Mouse (Mus musculus) intestine, embryonic 15.5 days (tissue): ENCODE measurements at regions not wholly inside any gene's neighbourhood (a gene's known extent, or its start where the extent isn't known, plus 50 kb on each side); places are given as distances from the start of the nearest gene placed in this dataset.
A peak's percentile ranks its signal among the peaks of the same experiment; 100 is the strongest.
"Not testable (repeated sequence)": the region's sequence is repeated elsewhere in the genome, so short reads cannot be mapped to it uniquely, and the experiment has no call there.

Source experiments
- ATAC-seq: fragments of 200-750 bp; cut with Nextera tagmentation; 2 replicates; pipeline ENCODE4 v1.8.0; 2017; ENCODE audit warnings: moderate TSS enrichment, moderate library complexity
- H3K27ac ChIP-seq: fragments of 300-500 bp; sonication (generic); 2 replicates; pipeline ENCODE4 v1.5.1; 2015; ENCODE audit warnings: mild to moderate bottlenecking, inconsistent platforms
- H3K27me3 ChIP-seq: fragments of 300-500 bp; sonication (generic); replicated peaks from 2 replicates; pipeline ENCODE4 v1.6.1; 2015; ENCODE audit warnings: inconsistent platforms
- H3K36me3 ChIP-seq: fragments of 300-500 bp; sonication (generic); 2 replicates; pipeline ENCODE4 v1.6.1; 2015; ENCODE audit warnings: inconsistent platforms
- H3K4me1 ChIP-seq: fragments of 300-500 bp; sonication (generic); replicated peaks from 2 replicates; pipeline ENCODE4 v1.6.1; 2015; ENCODE audit warnings: inconsistent platforms
- H3K4me2 ChIP-seq: fragments of 300-500 bp; sonication (generic); replicated peaks from 2 replicates; pipeline ENCODE4 v1.6.1; 2015; ENCODE audit warnings: mild to moderate bottlenecking, inconsistent platforms
- H3K4me3 ChIP-seq: fragments of 300-500 bp; sonication (generic); replicated peaks from 2 replicates; pipeline ENCODE4 v1.5.1; 2015; ENCODE audit warnings: inconsistent platforms
- H3K9ac ChIP-seq: fragments of 300-500 bp; sonication (generic); 2 replicates; pipeline ENCODE4 v1.6.1; 2015; ENCODE audit warnings: inconsistent platforms
- H3K9me3 ChIP-seq: fragments of 300-500 bp; sonication (generic); 2 replicates; pipeline ENCODE4 v1.6.1; 2016; ENCODE audit warnings: inconsistent platforms
- WGBS: fragments of 180-500 bp; shearing (Covaris S2); methylation state at CpG from one replicate; pipeline ENCODE4 v1.1.7; 2015; 5-methylcytosine and 5-hydroxymethylcytosine counted together

DNA sequence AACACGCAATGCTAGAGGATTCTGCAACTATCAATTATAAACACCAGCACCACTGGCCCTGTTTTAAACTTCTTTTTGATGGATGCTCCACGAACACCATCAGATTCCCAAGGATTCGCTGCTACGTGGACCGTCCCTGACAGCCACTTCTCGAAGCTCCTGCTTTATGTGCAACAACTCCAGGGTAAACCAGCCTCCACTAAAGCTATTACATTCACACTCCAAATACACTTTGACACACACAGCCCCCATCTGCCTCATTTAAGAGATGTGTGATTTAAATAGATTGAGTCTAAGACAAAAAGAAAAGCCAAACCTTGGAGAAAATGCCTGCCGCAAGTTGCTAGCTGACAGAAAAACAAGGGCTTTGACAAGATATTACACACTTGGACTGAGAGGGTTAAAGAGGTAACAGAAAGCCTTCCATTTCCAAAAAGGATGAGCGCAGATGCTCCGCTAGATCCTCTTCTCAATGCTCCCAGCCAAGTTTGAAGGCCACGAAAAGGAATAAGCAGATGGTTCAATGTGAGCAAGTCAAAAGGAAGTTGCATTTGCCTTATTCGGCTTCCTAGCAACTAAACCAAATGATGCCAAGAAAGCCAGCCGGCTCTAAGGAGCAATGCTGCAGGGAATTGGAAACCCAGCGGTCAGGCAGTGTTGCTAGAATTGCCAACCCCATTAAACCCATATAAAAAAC, 54.0 kb upstream of the Cnep1r1 start:
- no peaks in the 10 kb centered on the region for H3K36me3 ChIP-seq
- H3K27me3 ChIP-seq, result no peaks in the 10 kb centered on the region
- no peak overlapping the region for H3K27ac ChIP-seq
- H3K9me3 ChIP-seq, result no peaks in the 10 kb centered on the region
- no peak overlapping the region for H3K4me3 ChIP-seq
- no peak overlapping the region for H3K9ac ChIP-seq
- WGBS, result 82% methylated on average over 13 of the region's 13 CpGs
- H3K4me1 ChIP-seq, result no peaks in the 10 kb centered on the region
- H3K4me2 ChIP-seq, result no peak overlapping the region
- no peak for ATAC-seq

DNA sequence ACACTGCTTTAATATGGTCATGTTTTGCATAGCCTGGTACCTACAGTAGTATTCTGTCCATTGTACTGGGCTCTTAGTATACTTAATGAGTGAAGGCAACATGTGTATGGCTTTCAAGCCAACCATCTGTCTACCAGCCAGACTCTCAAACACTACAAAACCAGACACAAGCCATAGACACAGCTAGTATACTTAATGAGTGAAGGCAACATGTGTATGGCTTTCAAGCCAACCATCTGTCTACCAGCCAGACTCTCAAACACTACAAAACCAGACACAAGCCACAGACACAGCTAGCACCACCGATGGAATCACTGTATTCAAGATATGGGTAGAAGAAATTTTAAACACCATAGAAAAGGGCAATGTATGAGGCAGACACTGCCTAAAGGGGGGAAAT, 59.5 kb upstream of the Cnep1r1 start:
- WGBS, result 76% methylated on average over 1 of the region's 1 CpGs
- ATAC-seq, H3K9me3 ChIP-seq, H3K27me3 ChIP-seq, H3K4me1 ChIP-seq, H3K4me2 ChIP-seq, H3K4me3 ChIP-seq, H3K27ac ChIP-seq, H3K9ac ChIP-seq, H3K36me3 ChIP-seq: not testable (repeated sequence)

DNA sequence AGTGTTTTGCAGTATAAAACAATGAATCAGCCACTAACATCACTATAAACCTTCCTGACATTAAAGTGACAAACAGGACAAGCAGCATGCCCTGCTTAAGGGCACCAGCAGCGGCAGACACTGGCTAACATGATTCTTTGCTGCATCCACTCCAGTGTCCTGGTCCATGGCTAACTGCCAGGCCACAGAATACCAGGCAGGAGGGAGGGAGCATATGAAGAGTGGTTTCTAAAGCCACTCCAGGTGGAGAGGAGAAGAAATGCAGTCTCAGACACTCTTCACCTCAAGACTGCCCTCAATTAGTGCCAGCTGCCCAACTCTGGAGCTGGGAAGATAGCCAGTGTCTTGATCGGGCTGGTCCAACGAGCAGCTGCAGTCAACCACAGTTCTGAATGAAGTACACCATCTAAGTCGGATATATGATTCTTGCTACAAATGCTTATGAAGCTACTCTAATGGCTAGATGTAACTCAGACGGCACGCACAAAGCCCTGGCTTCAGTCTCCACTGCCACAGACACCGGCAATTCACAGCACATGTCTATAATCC, 60.8 kb upstream of the Cnep1r1 start:
- no peaks in the 10 kb centered on the region for H3K4me1 ChIP-seq
- no peak overlapping the region for H3K9ac ChIP-seq
- H3K36me3 ChIP-seq, result no peaks in the 10 kb centered on the region
- 92% methylated on average over 7 of the region's 7 CpGs for WGBS
- H3K4me2 ChIP-seq, result no peak overlapping the region
- ATAC-seq, result no peak
- H3K4me3 ChIP-seq, result no peak overlapping the region
- H3K27me3 ChIP-seq, result no peaks in the 10 kb centered on the region
- no peak overlapping the region for H3K27ac ChIP-seq
- H3K9me3 ChIP-seq, result no peaks in the 10 kb centered on the region

DNA sequence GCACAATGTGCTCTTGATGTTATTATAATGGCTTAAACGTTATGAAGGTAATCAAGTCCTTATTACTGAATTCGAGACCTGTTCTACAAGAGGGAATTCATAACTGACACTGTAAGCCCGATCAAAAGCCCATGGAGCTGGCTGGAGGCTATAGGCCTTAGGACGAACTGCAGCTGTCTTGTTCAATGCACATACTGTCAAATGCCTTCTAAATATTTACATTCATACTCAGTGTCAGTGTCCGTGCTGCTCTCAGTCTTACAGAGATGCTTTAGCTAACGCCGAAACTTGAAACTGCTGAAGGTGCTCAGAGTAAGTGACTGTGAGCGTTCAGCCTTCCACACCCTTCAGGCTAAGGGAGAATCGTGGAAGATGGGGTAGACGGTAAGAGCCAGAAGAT, 67.9 kb upstream of the Cnep1r1 start:
- H3K9me3 ChIP-seq, result no peaks in the 10 kb centered on the region
- no peaks in the 10 kb centered on the region for H3K36me3 ChIP-seq
- no peaks in the 10 kb centered on the region for H3K27me3 ChIP-seq
- no peak for ATAC-seq
- 37% methylated on average over 10 of the region's 10 CpGs for WGBS
- no peak overlapping the region for H3K27ac ChIP-seq
- H3K9ac ChIP-seq, result no peak overlapping the region
- peaks cover 3% of the 10 kb centered on the region; the same call in 1 of the 2 replicates for H3K4me1 ChIP-seq
- H3K4me3 ChIP-seq, result no peak overlapping the region
- no peak overlapping the region for H3K4me2 ChIP-seq

DNA sequence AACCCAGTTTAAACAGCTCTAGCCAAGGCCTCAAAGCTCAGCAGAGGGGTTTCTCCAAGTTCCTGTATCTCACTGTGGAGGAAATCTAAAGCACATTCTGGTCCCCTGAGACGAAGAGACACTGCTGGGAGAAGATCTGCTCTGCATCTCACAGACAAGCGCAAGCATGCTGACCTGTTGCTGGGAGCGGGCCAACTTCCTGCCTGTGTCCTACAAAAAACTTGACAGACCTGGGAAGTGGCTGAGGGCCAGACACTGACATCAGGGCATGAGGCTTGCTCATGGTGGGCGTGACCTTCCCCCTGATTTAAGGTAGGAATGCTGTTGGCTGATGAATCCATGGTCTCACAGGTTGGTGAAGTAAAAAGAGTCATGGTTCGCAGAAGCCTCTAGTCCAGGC, 69.5 kb upstream of the Cnep1r1 start:
- no peaks in the 10 kb centered on the region for H3K27me3 ChIP-seq
- H3K4me1 ChIP-seq, result peaks cover 3% of the 10 kb centered on the region; the same call in 1 of the 2 replicates
- no peak overlapping the region for H3K9ac ChIP-seq
- 52% methylated on average over 5 of the region's 5 CpGs for WGBS
- no peak overlapping the region for H3K27ac ChIP-seq
- H3K4me2 ChIP-seq, result no peak overlapping the region
- no peak for ATAC-seq
- no peak overlapping the region for H3K4me3 ChIP-seq
- H3K36me3 ChIP-seq, result no peaks in the 10 kb centered on the region
- H3K9me3 ChIP-seq, result no peaks in the 10 kb centered on the region

DNA sequence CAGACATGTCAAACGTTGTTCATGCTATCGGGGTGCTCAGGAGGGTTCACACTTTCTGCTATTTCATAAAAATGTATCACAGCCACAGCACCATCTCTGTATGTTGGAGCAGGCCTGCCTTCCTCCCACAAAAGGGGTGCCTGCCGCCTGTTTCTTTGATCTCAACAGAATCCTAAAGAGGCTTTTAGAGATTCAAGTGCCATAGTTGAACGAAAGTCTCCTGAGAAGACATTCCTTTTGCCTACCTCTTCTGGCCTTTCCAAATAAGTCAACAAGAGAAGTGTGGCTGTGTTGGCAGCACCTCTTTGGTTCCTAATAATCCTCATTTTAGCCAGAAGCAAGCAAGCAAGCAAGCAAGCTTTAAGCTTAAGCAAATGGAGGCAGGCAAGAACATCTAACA, 72.6 kb upstream of the Cnep1r1 start:
- Histone ChIP-seq H3K27ac (no peak overlapping the region), H3K4me1 (peaks cover 3% of the 10 kb centered on the region; the same call in 1 of the 2 replicates), H3K4me2 (no peak overlapping the region), H3K4me3 (no peak overlapping the region), H3K9me3 (no peaks in the 10 kb centered on the region), H3K9ac (no peak overlapping the region), H3K36me3 (no peaks in the 10 kb centered on the region), H3K27me3 (no peaks in the 10 kb centered on the region)
- ATAC-seq, result no peak
- 77% methylated on average over 4 of the region's 4 CpGs for WGBS

DNA sequence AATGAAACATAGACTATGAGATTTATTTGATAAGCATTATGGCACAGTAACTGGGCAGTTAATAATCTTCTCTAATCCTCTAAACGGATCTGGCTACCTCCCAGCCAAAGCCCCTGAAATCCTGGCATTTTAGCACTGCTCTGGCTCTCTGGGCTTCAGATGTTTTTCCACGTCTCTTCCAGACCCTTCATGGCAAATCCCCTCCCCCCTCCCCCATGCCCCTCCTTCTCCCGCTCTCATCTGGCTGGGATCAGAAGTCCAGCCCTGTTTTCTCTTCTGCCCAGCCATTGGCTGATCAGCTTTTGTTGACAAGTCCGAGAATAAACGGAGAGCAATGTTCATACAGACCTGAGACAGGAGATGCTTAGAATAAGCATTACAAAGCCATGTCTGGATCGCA, 79.3 kb upstream of the Cnep1r1 start:
- 21% methylated on average over 6 of the region's 6 CpGs for WGBS

DNA sequence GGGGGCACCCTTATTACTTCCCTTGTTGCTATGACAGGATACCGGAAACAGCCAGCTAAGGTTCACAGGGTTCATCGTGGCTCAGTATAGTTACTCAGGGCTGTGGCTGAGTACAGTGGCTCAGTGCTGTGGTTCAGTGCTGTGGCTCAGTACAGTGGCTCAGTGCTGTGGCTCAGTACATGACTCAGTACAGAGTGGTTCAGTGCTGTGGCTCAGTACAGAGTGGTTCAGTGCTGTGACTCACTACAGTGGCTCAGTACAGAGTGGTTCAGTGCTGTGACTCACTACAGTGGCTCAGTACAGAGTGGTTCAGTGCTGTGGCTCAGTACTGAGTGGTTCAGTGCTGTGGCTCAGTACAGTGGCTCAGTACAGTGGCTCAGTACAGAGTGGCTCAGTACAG, 78.6 kb upstream of the Zfp423 start:
- no peak for ATAC-seq
- Histone ChIP-seq H3K4me1 (0 out of 2 replicates have a peak, but pooled peaks cover 4% of the 10 kb centered on the region), H3K36me3 (no peaks in the 10 kb centered on the region), H3K4me3 (no peak overlapping the region), H3K9me3 (no peaks in the 10 kb centered on the region), H3K9ac (no peak overlapping the region), H3K4me2 (no peak overlapping the region), H3K27me3 (no peaks in the 10 kb centered on the region), H3K27ac (no peak overlapping the region)
- 80% methylated on average over 2 of the region's 2 CpGs for WGBS

More for the DNA sequence above, 79.3 kb upstream of the Cnep1r1 start:
- no peak overlapping the region for H3K9ac ChIP-seq
- H3K36me3 ChIP-seq, result no peaks in the 10 kb centered on the region
- no peaks in the 10 kb centered on the region for H3K27me3 ChIP-seq
- H3K4me2 ChIP-seq, result no peak overlapping the region
- ATAC-seq, result no peak
- no peak overlapping the region for H3K27ac ChIP-seq
- no peak overlapping the region for H3K4me3 ChIP-seq
- no peaks in the 10 kb centered on the region for H3K9me3 ChIP-seq
- 0 out of 2 replicates have a peak, but pooled peaks cover 4% of the 10 kb centered on the region for H3K4me1 ChIP-seq

DNA sequence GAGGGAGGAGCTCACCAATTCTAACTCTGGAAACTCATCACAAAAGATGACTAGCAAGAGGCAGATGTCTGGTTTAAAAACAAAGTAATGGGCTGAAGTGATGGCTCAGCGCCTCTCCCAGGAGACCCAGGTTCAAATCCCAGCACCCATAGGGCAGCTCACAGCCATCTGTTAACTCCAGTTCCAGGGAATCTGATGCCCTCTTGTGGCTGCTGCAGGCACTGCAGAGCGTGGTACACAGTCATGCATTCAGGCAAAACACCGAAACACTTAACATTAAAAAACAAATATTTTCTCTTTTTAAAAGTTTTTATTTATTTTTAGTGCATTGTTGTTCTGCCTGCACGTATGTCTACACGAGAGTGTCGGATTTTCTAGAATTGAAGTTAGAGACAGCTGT, 73.7 kb upstream of the Zfp423 start:
- ATAC-seq, result no peak
- no peaks in the 10 kb centered on the region for H3K9me3 ChIP-seq
- H3K27ac ChIP-seq, result no peak overlapping the region
- no peaks in the 10 kb centered on the region for H3K4me1 ChIP-seq
- H3K9ac ChIP-seq, result no peak overlapping the region
- H3K4me2 ChIP-seq, result no peak overlapping the region
- H3K36me3 ChIP-seq, result no peaks in the 10 kb centered on the region
- H3K27me3 ChIP-seq, result no peaks in the 10 kb centered on the region
- 75% methylated on average over 6 of the region's 6 CpGs for WGBS
- H3K4me3 ChIP-seq, result no peak overlapping the region

DNA sequence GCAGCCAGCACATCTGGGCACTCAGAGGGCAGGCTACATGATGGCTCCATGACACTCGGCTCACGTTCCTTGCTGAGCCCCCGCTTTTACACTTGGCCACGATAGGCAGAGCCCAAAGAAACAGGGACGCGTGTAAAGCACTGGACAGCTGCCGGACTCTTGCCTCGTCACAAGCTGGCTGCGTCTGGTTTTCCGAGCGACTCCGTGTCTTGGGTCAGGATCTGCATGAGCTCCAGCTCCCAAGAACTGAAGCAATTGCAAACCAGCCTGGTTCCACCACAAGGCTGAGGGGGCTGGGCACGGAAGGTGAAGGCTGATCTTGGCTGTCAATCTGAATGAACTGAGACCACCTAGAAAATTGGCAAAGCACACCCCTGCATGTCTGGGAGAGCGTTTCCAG, 65.1 kb upstream of the Zfp423 start:
- no peak overlapping the region for H3K4me2 ChIP-seq
- H3K9ac ChIP-seq, result no peak overlapping the region
- H3K27me3 ChIP-seq, result no peaks in the 10 kb centered on the region
- WGBS, result 85% methylated on average over 14 of the region's 14 CpGs
- H3K9me3 ChIP-seq, result no peaks in the 10 kb centered on the region
- ATAC-seq, result no peak
- no peak overlapping the region for H3K4me3 ChIP-seq
- H3K36me3 ChIP-seq, result no peaks in the 10 kb centered on the region
- H3K4me1 ChIP-seq, result no peaks in the 10 kb centered on the region
- H3K27ac ChIP-seq, result no peak overlapping the region

DNA sequence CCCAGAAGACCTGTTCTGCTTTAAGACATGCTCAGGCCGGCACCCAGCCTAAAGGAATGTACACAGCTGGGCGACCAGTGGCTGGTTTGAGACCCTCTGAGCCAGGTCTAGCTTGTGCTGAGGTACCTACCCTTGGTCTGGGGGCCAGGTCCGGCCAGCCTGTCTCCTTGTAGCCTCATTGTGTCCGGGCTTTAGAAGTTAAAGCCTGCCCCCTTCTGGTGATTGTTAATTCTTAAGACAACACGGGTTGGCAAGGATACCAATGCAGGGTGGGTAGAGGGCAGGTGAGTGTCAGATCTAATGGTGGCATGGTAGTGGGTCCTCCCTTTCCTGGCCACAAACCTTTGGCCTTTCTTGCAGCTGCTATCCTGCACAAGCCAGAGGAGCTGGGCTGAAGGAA, 64.0 kb upstream of the Zfp423 start:
- no peak overlapping the region for H3K27ac ChIP-seq
- H3K4me1 ChIP-seq, result no peaks in the 10 kb centered on the region
- H3K9me3 ChIP-seq, result no peaks in the 10 kb centered on the region
- WGBS, result 18% methylated on average over 5 of the region's 5 CpGs
- no peak overlapping the region for H3K4me3 ChIP-seq
- peak; percentile 49; the same call in 1 of the 2 replicates for ATAC-seq
- no peaks in the 10 kb centered on the region for H3K27me3 ChIP-seq
- H3K36me3 ChIP-seq, result no peaks in the 10 kb centered on the region
- no peak overlapping the region for H3K4me2 ChIP-seq
- no peak overlapping the region for H3K9ac ChIP-seq

DNA sequence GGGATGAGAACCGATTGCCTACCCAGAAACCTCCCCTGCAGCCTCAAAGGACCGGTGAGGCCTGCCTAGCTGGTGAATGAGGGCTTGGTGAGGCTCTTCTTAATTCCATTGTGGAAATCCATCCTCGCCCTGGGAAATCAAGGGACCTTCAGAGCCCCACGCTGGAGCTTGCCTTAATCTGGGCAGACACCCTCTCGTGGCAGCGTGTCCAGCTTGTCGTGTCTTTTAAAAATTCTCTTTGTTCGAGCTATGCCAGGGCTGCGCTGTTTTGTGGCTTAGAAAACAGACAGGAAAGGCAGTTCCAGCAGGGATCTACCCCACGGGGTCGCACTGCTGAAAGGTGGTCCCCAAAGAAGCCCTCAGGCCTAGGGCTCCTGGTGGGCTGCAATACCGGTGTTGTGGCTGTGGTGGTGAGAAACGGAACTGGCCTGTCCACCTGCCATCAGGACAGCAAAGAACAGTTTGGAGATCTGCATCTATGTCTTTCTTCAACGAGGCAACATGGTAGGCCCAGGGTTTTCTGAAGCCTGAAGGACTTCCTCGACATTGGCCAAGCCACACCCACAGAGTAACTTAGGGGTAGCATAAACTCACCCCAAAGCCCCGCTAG, 63.5 kb upstream of the Zfp423 start:
- Histone ChIP-seq H3K4me2 (no peak overlapping the region), H3K9ac (no peak overlapping the region), H3K4me3 (no peak overlapping the region), H3K27me3 (no peaks in the 10 kb centered on the region), H3K9me3 (no peaks in the 10 kb centered on the region), H3K4me1 (no peaks in the 10 kb centered on the region), H3K27ac (no peak overlapping the region), H3K36me3 (no peaks in the 10 kb centered on the region)
- 78% methylated on average over 16 of the region's 16 CpGs for WGBS
- no peak for ATAC-seq
